Mouse (Mus musculus): ENCODE data around the gene Olfr603. TPM values are rescaled to one million over a fixed set of nuclear protein-coding genes. Genes with fewer than 3 reads are reported as not detected.

Olfr603 gene
- polyA plus RNA-seq (2014; fragmentation: Illumina TruSeq; extraction: RNeasy Lipid Tissue Mini Kit (QIAGEN cat#74804)): not detected

DNA sequence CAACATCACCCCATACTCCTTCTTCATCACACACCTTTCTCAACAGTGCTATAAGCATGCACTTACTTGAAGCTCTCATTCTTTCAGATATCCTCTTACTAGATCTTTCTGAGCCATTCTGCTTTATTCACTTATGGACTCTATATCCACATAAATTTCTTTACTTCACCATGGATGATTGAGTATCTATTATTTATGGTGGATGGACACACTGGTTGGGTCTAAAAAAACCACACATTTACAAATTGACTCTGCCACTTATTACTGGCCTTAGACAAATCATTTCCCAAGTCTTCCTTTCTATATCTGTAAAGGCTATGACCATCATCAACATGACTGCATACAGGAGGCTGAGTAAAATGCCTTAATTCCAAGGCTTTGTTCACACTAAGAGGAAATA is at the start of gene Olfr603:
TSS of gene Olfr603 (minus strand) at position 101 of the 400 bp plus-strand sequence.

DNA sequence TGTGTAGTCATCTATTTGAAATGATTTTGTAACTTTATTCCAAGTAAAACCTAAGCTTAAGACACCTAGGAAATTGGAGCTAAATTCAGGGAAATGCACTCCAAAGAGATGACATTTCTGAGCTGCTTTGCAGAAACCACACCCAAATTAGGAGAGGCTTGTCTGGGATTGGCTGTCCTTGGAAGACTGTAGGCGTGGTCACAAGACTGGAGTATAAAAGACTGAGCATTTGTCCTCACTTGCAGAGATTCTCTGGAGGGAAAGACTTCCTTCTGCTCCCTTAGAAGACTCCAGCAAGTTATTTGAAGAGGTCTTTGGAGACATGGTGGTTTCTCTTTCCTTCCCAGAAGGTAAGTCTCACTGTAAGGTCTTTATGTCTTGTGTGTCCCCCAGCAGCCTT is 28.8 kb upstream of the Olfr603 start, which contains the start of gene Usp17lc:
TSS of gene Usp17lc (plus strand) at position 301 of the 400 bp plus-strand sequence.

DNA sequence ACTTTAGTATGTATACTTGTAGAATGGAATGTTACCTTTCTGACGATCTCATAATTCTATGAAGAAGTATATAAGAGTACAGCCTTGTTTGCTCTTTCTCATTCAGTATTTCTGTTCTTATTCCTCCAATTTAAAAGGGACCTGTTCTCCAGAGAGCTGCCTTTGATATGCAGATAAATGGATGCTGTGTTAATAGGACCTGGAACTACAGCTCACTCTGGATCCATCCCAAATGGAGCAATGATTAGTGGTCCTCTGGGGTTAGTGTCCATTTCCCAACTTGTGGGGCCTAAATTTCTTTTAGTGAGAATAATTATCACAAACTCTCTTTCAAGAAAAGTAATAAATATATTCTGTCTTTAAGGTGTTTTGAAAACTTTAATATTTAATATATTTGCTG is 23.4 kb downstream of the Olfr603 start, which contains the start of gene Olfr601:
TSS of gene Olfr601 (minus strand) at position 101 of the 400 bp plus-strand sequence.

DNA sequence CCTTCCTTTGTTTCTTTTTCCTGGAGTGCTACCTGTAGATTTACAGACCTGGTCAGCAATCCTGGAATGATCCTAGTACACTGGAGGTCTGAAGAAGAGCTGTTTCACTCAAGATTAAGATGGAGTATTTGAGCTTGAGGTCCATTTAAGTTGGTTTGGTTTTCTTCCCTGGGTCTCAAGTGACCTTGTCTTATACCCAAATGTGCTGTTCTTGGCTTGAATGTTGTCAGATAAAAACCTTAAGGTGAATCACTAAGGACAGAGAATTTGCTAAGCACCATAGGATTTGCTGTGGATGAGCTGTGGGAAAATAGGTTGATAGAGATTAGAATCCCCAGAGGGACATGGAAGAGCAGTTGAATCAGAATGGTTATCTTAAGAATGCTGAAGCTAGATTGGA is 36.4 kb downstream of the Olfr603 start, which contains the start of gene Olfr600:
TSS of gene Olfr600 (minus strand) at position 101 of the 400 bp plus-strand sequence.

DNA sequence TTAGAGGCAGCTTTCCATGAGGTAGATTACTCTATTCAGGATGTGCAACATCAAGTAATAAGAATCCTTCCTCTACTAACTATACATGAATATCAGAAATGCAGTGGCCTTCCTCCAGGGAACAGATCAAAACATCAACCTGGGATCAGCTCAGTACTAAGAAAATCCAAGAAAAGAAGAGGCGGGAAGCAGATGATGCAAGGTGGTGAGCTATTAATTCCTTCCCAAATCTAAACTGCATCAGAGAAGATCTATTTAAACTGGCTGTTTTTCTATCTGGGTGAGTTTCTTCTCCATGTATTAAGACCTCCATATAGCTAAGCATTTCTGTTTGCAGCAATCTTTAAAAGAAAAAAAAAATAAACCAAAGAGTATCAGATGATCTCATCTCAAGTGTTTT is 50.4 kb downstream of the Olfr603 start, which contains the start of gene Olfr599:
TSS of gene Olfr599 (plus strand) at position 301 of the 400 bp plus-strand sequence.

Other genes starting within 250 kb of the Olfr603 start
- gene Olfr588-ps1, start 245.3 kb downstream of the Olfr603 start, polyA plus RNA-seq (2014; fragmentation: Illumina TruSeq; extraction: RNeasy Lipid Tissue Mini Kit (QIAGEN cat#74804)): not detected
- gene Olfr589, start 229.8 kb downstream of the Olfr603 start, polyA plus RNA-seq (2014; fragmentation: Illumina TruSeq; extraction: RNeasy Lipid Tissue Mini Kit (QIAGEN cat#74804)): not detected
- gene Olfr591, start 207.8 kb downstream of the Olfr603 start, polyA plus RNA-seq (2014; fragmentation: Illumina TruSeq; extraction: RNeasy Lipid Tissue Mini Kit (QIAGEN cat#74804)): not detected
- gene Olfr592, start 201.4 kb downstream of the Olfr603 start, polyA plus RNA-seq (2014; fragmentation: Illumina TruSeq; extraction: RNeasy Lipid Tissue Mini Kit (QIAGEN cat#74804)): not detected
- not detected for gene Olfr593, start 174.3 kb downstream of the Olfr603 start, polyA plus RNA-seq (2014; fragmentation: Illumina TruSeq; extraction: RNeasy Lipid Tissue Mini Kit (QIAGEN cat#74804))
- gene Olfr594, start 169.2 kb downstream of the Olfr603 start, polyA plus RNA-seq (2014; fragmentation: Illumina TruSeq; extraction: RNeasy Lipid Tissue Mini Kit (QIAGEN cat#74804)): not detected
- not detected for gene Usp17ld, start 133.7 kb downstream of the Olfr603 start, polyA plus RNA-seq (2014; fragmentation: Illumina TruSeq; extraction: RNeasy Lipid Tissue Mini Kit (QIAGEN cat#74804))
- not detected for gene Olfr596, start 80.5 kb downstream of the Olfr603 start, polyA plus RNA-seq (2014; fragmentation: Illumina TruSeq; extraction: RNeasy Lipid Tissue Mini Kit (QIAGEN cat#74804))
- gene Olfr597, start 69.9 kb downstream of the Olfr603 start, polyA plus RNA-seq (2014; fragmentation: Illumina TruSeq; extraction: RNeasy Lipid Tissue Mini Kit (QIAGEN cat#74804)): not detected
- gene Olfr598, start 62.6 kb downstream of the Olfr603 start, polyA plus RNA-seq (2014; fragmentation: Illumina TruSeq; extraction: RNeasy Lipid Tissue Mini Kit (QIAGEN cat#74804)): not detected
- gene Olfr599, start 50.3 kb downstream of the Olfr603 start, polyA plus RNA-seq (2014; fragmentation: Illumina TruSeq; extraction: RNeasy Lipid Tissue Mini Kit (QIAGEN cat#74804)): not detected
- not detected for gene Olfr600, start 36.5 kb downstream of the Olfr603 start, polyA plus RNA-seq (2014; fragmentation: Illumina TruSeq; extraction: RNeasy Lipid Tissue Mini Kit (QIAGEN cat#74804))
- not detected for gene Olfr601, start 23.5 kb downstream of the Olfr603 start, polyA plus RNA-seq (2014; fragmentation: Illumina TruSeq; extraction: RNeasy Lipid Tissue Mini Kit (QIAGEN cat#74804))
- gene Usp17lc, start 28.9 kb upstream of the Olfr603 start, polyA plus RNA-seq (2014; fragmentation: Illumina TruSeq; extraction: RNeasy Lipid Tissue Mini Kit (QIAGEN cat#74804)): not detected
- gene Olfr605, start 59.3 kb upstream of the Olfr603 start, polyA plus RNA-seq (2014; fragmentation: Illumina TruSeq; extraction: RNeasy Lipid Tissue Mini Kit (QIAGEN cat#74804)): not detected
- gene Olfr606, start 62.9 kb upstream of the Olfr603 start, polyA plus RNA-seq (2014; fragmentation: Illumina TruSeq; extraction: RNeasy Lipid Tissue Mini Kit (QIAGEN cat#74804)): not detected
- gene Olfr607, start 78.0 kb upstream of the Olfr603 start, polyA plus RNA-seq (2014; fragmentation: Illumina TruSeq; extraction: RNeasy Lipid Tissue Mini Kit (QIAGEN cat#74804)): not detected
- not detected for gene Olfr608, start 83.7 kb upstream of the Olfr603 start, polyA plus RNA-seq (2014; fragmentation: Illumina TruSeq; extraction: RNeasy Lipid Tissue Mini Kit (QIAGEN cat#74804))
- gene Olfr609, start 111.9 kb upstream of the Olfr603 start, polyA plus RNA-seq (2014; fragmentation: Illumina TruSeq; extraction: RNeasy Lipid Tissue Mini Kit (QIAGEN cat#74804)): not detected
- not detected for gene Olfr610, start 125.9 kb upstream of the Olfr603 start, polyA plus RNA-seq (2014; fragmentation: Illumina TruSeq; extraction: RNeasy Lipid Tissue Mini Kit (QIAGEN cat#74804))
- gene Olfr611, start 134.7 kb upstream of the Olfr603 start, polyA plus RNA-seq (2014; fragmentation: Illumina TruSeq; extraction: RNeasy Lipid Tissue Mini Kit (QIAGEN cat#74804)): not detected
- gene Olfr612, start 156.5 kb upstream of the Olfr603 start, polyA plus RNA-seq (2014; fragmentation: Illumina TruSeq; extraction: RNeasy Lipid Tissue Mini Kit (QIAGEN cat#74804)): not detected
- gene Olfr613, start 161.9 kb upstream of the Olfr603 start, polyA plus RNA-seq (2014; fragmentation: Illumina TruSeq; extraction: RNeasy Lipid Tissue Mini Kit (QIAGEN cat#74804)): not detected
- not detected for gene Olfr615, start 169.9 kb upstream of the Olfr603 start, polyA plus RNA-seq (2014; fragmentation: Illumina TruSeq; extraction: RNeasy Lipid Tissue Mini Kit (QIAGEN cat#74804))
- gene Olfr616, start 183.0 kb upstream of the Olfr603 start, polyA plus RNA-seq (2014; fragmentation: Illumina TruSeq; extraction: RNeasy Lipid Tissue Mini Kit (QIAGEN cat#74804)): not detected
- not detected for gene Olfr617, start 186.9 kb upstream of the Olfr603 start, polyA plus RNA-seq (2014; fragmentation: Illumina TruSeq; extraction: RNeasy Lipid Tissue Mini Kit (QIAGEN cat#74804))
- not detected for gene Olfr618, start 203.9 kb upstream of the Olfr603 start, polyA plus RNA-seq (2014; fragmentation: Illumina TruSeq; extraction: RNeasy Lipid Tissue Mini Kit (QIAGEN cat#74804))
- gene Olfr619, start 214.4 kb upstream of the Olfr603 start, polyA plus RNA-seq (2014; fragmentation: Illumina TruSeq; extraction: RNeasy Lipid Tissue Mini Kit (QIAGEN cat#74804)): not detected
- gene Olfr620, start 226.4 kb upstream of the Olfr603 start, polyA plus RNA-seq (2014; fragmentation: Illumina TruSeq; extraction: RNeasy Lipid Tissue Mini Kit (QIAGEN cat#74804)): not detected

Data from ovary, adult 10 weeks (tissue).